Mouse (Mus musculus): Measurements from ENCODE around the gene Adap1.

Adap1 gene

DNA sequence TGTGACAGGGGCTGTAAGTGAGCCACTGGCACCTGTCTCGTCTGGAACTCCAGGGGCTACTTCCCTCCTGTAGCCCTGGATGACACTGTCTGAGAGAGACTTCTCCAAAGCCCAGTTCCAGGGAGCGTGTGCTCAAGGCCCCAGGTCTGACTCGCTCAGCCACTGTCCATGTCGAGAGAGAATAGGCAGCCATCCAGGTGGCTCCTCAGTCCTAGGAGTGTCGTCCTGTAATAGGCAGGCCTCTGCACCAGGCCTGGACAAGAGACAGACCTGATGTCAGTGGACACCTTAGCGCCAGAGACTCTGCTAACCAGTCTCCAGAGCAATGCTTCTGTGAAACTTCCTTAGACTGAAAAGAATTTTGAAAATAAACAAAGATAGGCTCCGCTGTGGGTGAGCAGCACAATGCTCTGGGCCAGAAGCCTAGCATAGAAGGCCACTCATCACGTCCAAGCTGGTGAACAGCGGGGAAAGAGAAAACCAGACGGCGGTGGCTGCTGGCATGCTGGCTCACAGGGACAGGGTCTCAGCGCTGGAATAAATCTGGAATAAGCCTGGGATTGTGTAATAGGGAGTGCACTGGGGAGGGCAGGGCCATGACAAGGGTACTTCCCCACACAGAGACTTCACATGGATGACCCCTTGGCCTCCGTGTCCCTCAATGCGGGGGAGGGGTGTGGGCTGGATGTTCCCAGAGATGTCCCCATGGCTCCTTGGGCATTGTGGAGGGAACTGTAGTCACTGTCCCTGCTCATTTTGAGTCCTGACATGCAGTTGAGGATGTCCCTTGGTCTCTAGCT is 39.1 kb downstream of the Adap1 start:
- DNase-seq (ENCODE audit: low read depth, low spot score) = no peak

DNA sequence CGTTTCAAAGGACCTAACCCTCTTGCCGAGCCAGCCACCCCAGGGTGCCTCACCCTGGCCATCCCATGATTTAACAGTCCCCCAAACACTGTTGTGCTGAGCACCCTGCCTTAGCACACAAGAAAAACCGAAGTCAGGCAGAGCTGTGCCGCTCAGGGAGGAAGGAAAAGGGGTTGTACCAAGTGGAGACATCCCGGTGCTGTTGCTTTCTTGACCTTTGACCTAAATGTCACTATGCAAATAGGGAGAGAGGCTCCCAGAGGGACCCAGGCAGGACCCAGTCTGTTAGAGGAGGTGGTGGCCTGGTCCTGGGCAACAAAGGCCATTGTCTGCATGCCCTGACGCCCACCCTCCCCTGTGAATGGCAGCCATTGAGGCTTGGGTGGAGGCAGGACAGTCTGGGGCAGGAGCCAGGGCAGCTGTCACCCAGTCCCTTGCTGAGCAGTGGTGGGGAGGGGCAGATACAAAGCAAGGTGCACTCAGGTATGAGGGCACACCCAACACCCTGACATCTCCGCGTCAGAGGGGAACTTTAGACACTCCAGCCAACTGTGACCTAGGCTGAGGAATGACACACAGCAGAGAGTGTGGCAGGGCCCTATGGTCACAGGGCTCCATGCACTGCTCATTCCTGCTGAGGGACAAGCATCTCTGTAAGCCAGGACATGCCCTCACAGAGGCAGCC is 39.9 kb downstream of the Adap1 start:
- DNase-seq (ENCODE audit: low read depth, low spot score) = no peak

DNA sequence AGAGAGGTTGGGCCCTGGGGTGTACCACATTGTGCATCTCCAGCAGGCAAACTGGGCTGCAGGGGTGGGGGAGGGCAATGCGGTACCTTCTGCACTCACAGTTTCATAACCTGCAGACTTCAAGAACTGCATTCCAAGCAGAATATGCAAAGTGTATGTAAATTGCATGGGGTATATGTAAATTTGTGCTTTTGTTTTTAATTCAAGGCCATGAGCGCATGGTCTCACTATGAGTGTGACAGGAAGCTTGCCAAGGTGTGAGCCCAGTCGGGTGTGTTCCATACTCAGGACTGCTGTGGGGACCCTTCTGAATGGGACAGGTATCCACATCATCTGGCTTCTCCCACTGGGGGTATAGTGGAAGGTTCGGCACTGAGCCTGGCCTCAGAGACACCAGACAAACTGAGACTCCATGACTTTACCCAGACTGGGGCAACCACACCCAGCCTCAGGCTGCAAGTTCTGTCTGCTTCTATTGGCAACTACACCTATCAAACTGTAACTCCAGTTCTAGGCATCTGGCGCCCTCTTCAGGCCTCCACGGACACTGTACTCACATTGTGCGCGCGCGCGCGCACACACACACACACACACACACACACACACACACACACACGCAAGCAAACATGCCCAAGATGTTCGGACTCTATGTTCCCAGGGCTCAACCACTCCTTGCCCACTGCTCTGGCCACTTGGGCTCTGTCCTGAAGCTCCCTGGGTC is 41.8 kb downstream of the Adap1 start:
- DNase-seq (ENCODE audit: low read depth, low spot score) = peak; percentile 46

DNA sequence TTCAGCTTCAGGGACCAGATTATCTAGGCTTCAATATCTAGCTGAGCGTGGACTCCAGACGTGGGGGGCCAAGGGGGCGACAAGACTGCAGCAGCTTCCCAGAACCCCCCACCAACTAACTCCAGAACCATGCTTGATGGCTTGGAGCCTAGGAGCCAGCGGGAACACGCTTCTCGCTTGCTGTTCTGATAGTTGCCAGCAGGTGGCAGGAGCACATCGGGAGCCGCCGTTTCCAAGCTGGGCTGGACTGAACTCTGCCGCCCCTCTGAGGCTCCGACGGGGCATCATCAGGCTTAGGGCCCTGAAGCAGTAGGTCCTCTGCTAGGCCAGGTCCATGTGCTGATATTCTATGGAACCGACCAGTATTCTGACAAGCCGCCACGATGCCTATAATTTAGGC is 43.2 kb downstream of the Adap1 start:
- DNase-seq (ENCODE audit: low read depth, low spot score) = peak; percentile 89

DNA sequence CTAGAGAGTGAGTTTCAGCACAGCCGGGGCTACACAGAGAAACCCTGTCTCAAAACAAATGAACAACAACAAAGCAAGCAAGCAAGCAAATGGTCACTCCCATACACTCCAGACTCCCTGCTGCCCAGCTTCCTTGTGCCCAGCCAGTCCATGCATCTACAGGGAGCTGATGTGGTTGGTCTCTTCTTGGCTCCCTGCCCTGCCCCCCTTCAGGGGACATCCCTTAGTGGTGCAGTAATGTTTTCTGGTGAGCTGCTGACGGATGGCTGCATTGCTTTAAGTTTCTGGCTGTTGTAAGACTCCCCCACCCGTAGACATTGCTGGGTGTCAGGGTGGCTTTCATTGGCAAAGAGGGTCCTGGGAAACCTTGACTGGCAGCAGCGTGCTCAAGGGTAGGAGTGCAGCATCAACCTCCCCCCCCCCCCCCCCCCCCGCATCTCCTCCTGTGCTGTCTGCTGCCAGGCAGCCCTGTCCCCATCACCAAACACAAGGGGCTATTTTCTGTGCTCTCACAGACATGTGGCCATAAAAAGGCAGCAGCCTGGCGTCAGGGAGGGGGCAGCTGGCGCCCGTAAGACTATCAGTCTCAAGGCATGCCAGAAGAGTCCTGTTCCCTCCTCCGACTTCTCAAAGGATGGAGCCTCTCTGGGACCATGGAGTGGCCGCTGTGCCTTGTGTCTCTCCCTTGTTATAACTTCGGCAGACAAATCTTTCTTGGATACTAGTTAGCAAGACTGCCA is 43.9 kb downstream of the Adap1 start:
- no peak for DNase-seq (ENCODE audit: low read depth, low spot score)

DNA sequence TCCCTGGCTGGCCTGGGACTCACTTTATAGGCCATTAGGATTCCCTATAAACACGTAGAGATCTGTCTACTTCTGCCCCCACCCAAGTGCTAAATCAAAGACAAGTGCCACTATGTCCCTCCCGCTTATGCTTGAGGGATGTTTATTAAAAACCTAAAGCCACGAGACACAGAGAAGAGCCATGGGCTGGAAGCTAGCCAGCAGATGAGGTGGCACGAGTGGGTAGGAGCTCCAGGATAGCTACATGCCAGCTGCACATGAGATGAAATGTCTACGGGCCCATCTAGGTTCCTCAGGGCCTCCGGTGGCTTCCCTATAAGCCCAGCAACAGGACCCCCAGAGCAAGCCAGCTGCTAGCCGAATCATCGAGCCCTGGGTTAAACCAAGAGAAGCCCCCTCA is 48.1 kb downstream of the Adap1 start:
- DNase-seq (ENCODE audit: low read depth, low spot score) = no peak

DNA sequence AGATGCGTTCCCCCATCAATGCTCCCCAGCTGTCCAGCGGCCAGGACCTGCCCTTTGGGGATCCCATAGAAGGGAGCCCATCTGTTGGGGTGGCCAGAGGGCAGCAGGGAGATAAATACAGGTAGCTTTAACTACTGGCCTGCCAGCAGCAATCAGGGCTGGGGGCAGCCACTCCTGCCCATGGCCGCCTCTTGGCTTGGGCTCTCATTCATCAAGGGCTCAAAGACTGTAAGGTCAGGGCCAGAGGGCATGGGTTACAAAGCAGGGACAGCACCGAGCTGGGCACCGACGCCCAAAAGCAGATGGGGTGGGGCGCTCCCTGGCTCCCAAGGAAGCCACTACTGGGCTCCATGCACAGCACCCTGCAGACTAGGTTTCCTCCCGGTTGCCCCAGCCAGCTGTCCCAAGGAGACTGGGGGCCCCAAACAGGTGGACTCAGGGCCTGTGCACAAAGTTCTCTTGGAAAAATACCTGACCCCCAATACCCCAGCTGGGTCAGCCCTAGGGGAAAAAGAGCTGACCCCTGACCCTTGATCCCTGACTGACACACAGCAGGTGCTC is 53.3 kb downstream of the Adap1 start:
- DNase-seq (ENCODE audit: low read depth, low spot score) = no peak

DNA sequence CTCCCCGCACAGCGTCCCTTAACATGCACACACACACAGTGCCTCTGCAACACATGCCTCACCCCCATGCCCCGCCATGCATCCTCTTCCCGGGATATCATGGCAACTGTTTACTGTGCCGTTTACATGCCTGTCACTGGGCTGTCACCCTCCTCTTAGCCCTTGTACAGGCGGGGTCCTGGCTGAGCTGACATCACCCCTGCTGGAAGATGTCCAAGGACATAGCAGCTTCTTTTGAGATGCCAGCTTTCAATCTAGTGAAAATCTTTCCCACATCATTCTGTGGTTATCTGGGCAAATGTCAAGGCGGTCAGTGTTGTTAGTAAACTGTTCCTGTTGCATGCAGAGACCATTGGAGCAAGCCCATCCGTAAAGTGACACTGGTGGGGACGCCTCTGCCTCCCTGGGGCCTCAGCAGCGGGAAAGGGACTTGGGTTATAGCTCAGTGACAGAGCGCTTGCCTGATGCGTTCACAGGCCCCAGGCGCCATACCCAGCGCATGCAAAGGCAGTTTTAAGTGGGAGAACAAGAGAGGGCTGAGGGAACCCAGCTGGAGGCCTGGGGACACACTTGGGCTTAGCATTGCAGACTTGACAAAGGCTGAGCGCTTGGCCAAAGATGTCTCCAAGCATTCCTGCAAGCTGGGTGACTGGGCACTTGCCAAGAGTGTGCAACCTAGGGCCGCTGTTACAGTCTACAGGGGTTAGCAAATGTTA is 54.5 kb downstream of the Adap1 start:
- DNase-seq (ENCODE audit: low read depth, low spot score) = no peak

DNA sequence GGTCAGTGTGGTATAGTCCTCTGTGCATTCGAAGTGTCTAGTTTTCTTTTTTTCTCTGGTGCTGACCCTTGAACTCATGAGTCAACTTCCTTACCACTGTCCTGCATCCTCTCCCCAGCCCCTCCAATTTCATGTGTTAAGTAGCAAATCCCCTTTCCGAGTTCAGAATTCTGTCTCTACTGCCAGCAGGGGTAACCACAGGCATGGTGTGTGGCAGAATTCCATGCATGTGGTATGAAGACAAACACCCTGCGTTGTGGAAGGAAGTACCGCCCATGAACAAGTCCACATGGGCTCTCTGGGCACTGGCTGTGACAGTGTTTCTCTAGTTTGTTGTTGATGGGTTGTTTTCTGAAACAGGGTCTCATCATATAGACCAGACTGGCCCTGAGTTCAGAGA is 57.8 kb downstream of the Adap1 start:
- no peak for DNase-seq (ENCODE audit: low read depth, low spot score)

DNA sequence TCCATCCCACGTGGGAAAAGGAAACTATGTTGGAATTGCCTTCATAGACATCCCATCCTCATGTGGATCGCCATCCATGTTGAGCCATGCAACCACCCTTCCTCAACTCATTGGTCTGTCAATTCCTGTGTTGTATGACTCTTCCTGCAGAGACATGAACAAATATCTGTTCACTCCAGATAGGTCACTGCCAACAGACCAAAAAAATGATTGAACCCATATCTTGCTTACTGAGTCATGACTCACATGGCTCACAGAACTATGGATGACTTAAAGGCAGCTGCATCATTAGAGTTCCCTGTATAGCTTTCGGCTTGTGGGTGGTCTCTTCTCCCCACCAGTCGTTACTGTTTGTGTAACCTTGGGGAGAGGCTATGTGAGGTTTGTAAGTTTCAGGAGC is 64.0 kb downstream of the Adap1 start:
- DNase-seq (ENCODE audit: low read depth, low spot score) = no peak

DNA sequence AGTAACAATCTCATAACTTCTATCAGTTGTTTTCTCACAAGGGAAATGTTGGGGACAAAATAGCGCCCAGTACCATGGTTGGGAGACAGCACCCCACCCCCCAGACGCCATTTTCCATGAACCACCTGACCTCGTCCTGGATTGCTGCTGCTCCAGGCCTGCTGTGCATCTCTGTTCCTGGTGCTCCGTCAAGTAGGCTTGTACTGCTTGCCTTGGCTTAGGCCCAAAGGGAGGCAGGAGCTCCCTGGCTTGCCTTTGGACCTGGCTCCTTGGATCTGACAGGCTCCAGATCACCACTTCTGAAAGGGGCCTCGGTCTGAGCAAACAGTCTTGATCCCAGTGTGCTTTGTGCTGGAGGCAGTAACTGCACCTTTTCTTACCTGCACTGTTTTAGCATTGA is 65.6 kb downstream of the Adap1 start:
- no peak for DNase-seq (ENCODE audit: low read depth, low spot score)

DNA sequence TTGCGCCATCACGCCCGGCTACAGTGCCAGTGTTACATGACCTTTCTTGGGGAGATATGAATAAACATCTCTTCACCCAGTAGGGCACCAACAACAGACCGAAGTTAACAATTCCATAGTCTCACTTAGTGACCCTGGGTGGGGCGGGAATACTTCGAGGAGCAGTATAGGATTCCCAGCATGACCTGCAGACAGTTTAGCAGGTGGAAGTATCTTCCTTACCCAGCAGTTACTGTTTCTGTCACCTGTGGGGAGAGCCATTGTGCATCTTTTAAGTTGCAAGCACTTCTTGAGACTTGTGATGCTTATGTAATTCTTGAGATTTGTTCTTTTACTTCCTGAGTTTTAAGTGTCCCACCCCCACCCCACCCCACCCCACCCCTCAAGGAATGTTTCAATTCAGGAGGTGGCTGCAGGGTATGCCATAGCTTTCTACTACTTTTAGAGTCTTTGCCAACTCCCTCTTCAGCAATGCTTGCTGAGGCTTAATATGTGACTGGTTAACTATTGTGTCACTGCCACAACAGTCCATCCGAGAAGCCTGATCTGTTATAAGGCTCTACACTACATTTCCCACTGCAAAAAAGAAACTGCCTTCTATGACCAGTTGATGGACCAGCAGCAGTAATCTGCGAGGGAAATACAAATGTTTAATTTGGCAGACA is 66.9 kb downstream of the Adap1 start:
- DNase-seq (ENCODE audit: low read depth, low spot score) = no peak

DNA sequence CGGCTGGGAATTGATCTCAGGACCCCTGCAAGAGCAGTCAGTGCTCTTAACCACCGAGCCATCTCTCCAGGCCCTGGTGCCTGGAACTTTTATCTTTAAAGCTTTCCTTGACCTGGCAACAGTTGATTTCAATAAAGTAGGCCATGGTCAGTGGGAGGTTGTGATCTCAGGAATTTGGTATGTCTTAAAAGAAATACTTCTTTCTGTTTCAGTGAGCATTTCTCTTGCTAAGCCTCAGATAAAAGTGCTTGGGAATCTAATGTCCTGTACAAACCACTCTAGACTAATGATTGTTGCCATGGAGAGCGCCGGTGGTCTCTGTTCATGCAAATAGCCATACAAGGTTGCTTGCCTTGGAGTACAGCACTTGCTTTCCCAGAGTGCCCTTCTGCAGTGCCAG is 67.6 kb downstream of the Adap1 start:
- DNase-seq (ENCODE audit: low read depth, low spot score) = no peak

DNA sequence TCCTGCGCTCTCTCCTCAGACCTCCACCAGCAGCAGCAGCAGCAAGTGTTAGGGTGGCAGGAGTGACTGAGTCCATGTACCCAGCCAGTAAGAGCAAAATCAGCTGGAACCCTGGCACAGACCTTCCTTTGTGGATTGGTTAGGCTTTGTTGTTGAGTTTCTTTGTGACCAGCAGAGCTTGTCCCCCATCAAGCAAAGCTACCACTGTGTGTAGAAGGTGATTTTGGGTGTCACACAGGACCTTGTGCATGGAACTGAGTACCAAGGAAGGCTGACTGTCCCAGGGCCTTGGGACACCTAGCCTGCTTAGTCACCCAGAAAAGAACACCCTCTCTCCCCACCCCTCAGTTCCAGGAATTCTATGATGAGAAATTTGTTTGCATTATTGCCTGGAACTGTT is 68.2 kb downstream of the Adap1 start:
- no peak for DNase-seq (ENCODE audit: low read depth, low spot score)

DNA sequence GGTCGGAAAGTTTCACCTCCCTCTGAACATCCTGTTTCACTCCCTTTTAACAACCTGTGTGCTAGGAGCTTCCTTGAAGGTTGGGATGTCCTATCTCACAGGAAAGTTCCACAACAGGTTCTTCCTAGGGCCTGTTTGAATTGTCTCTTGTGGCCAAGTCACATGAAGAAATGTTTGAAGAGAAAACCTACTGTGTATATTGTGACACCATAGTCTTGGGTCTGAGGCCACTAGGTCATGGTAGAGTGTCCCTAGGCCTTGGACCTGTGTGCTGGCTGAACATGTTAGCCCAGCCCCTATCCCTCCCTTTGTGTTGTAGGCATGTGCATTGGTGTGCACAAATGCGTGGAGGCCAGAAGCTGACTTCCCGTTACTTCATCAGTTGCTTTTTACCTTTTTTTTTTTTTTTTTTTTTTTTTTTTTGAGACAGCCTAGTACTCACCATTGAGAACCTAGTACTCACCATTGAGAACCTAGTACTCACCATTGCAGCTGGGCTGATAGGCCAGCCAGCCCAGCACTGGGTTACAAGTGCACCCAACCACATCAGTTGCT is 69.1 kb downstream of the Adap1 start:
- DNase-seq (ENCODE audit: low read depth, low spot score) = no peak

DNA sequence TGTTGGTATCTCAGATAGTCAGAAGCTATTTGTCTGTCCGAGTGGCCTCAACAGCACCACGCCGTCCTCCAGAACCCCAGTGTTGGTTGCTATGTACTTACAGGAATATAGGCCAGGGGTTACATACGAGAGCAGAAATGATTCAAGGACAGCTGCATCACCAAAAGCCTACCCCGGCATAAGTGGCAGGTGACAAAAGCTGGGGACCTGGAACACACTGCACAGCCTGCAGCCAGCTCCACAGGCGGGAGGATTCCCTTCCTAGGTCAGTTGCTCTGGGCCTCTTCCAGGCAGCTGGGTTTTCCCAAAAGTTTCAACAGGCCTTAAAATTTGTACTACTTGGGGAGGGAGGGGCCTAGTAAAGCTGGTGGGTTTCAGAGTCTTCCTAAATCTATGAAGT is 69.6 kb downstream of the Adap1 start:
- no peak for DNase-seq (ENCODE audit: low read depth, low spot score)

DNA sequence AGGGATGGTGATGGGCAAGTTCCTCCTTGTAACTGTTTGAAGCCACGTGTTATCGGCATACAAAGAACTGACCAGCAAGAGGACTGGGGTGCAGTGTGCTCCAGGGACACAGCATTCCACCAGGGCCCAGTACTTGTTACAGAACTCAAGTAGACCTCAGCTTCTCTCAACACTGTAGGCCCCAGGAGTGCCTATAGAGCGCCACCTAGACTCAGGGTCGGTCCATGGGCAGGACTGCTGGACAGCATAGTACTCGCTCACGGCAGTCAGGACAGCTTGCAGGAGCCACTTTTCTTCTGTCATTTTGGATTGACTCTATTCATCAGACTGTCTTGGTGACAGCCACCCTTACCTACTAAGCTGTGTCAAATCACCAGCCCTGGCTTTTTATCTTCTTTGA is 70.5 kb downstream of the Adap1 start:
- DNase-seq (ENCODE audit: low read depth, low spot score) = no peak

DNA sequence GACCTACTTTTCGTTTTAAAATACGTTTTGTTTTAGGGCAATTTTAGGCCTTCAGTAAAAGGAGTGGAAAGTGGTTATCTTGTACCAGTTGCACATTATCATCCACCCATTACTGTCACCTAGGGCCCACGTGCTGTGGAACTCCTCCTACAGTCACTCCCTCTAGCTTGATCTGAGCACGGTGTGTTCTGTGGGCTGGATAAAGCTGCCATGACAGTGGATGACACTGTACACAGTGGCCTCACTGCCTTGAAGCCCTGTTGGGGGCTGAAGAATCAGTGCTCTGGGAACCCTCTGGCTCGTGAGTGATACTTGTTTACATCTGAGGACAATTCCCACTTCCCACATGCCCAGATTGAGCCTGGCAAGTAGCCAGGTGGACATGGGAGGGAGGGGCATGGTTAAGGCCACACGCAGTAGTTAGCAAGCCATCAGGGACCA is 72.1 kb downstream of the Adap1 start:
- DNase-seq (ENCODE audit: low read depth, low spot score) = peak; percentile 71

DNA sequence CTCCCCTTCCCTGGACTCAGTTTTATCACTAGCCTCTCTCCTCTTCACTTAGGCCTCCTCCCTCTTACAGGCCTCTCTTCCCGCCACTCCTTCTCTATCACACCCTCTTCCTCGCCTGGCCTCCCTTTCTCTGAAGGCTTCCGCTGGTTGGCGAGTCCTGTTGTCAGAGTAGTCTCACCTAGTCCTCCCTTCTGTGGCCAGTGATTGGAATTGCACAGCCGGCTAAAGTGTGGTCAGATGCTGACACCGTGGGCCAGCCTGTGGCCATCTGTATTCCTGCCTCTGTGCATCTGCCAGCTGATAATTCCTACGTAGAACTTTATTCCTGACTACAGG is 72.5 kb downstream of the Adap1 start:
- no peak for DNase-seq (ENCODE audit: low read depth, low spot score)
